Mouse (Mus musculus): ENCODE results near the gene Mettl22. TPM values are rescaled to one million over a fixed set of nuclear protein-coding genes. Genes with fewer than 3 reads are reported as not detected.

Mettl22 gene
- polyA plus RNA-seq (2014; fragmentation: Nextera tagmentation; extraction: Ambion mirVana): 49.7 and 53.8 TPM in 2 replicates

- no peaks in the 10 kb centered on the region for H3K36me3 ChIP-seq (replicated peaks; ENCODE audit: control insufficient read depth, insufficient read depth)
- H3K27me3 ChIP-seq (ENCODE audit: control insufficient read depth, insufficient read depth, low read length): no peaks in the 10 kb centered on the region
- H3K4me1 ChIP-seq (replicated peaks; ENCODE audit: control insufficient read depth, insufficient read depth, low read length): 0 out of 2 replicates have a peak, but pooled peaks cover 9% of the 10 kb centered on the region
- H3K4me3 ChIP-seq (replicated peaks; ENCODE audit: low read length): peak within 1 kb of the TSS; percentile 60
- H3K4me2 ChIP-seq (replicated peaks): peak within 1 kb of the TSS; percentile 70
- WGBS: under 1% methylated on average over 48 of the region's 48 CpGs
- peak; percentile 95 for DNase-seq (ENCODE audit: low spot score)
- H3K27ac ChIP-seq: peak within 1 kb of the TSS; percentile 55
- ATAC-seq (ENCODE audit: low FRiP score): peak; percentile 95
- peak within 1 kb of the TSS; percentile 73 for H3K9ac ChIP-seq
- H3K9me3 ChIP-seq (ENCODE audit: control insufficient read depth, low read length): no peaks in the 10 kb centered on the region
These were observed at the start of gene Mettl22 for GRCm38 (mm10) chr16:8470603-8471481. Mettl22 (plus strand) TSS chr16:8470788.

DNA sequence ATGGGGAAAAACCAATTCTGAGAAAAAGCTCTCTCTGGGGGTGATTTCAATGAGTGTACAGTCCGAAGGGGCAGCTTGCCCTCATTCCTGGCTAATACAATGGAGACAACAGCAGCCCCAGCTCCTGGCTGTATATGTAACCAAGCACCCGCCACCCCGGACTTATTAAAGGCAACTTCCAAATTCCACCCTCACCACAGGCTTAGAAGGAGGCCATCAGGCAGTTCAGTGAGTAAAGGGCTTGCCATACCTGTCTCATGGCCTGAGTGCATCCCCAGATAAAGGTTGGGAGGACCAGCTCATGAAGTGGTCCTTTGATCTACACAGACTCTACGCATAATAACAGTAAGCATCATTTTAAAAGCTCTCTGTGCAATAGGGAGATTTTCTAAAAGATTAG is 49.7 kb upstream of the Mettl22 start:
- H3K27ac ChIP-seq: no peak overlapping the region
- no peaks in the 10 kb centered on the region for H3K36me3 ChIP-seq (replicated peaks; ENCODE audit: control insufficient read depth, insufficient read depth)
- no peaks in the 10 kb centered on the region for H3K9me3 ChIP-seq (ENCODE audit: control insufficient read depth, low read length)
- H3K4me3 ChIP-seq (replicated peaks; ENCODE audit: low read length): no peak overlapping the region
- DNase-seq (ENCODE audit: low spot score) (no peak), ATAC-seq (ENCODE audit: low FRiP score) (no peak)
- no peak overlapping the region for H3K4me2 ChIP-seq (replicated peaks)
- no peak overlapping the region for H3K9ac ChIP-seq
- WGBS: 92% methylated on average over 4 of the region's 4 CpGs
- H3K27me3 ChIP-seq (ENCODE audit: control insufficient read depth, insufficient read depth, low read length): peaks cover 38% of the 10 kb centered on the region
- H3K4me1 ChIP-seq (replicated peaks; ENCODE audit: control insufficient read depth, insufficient read depth, low read length): peaks cover 9% of the 10 kb centered on the region

- Histone ChIP-seq H3K9ac (no peak overlapping the region), H3K4me1 (replicated peaks; ENCODE audit: control insufficient read depth, insufficient read depth, low read length) (peaks cover 9% of the 10 kb centered on the region), H3K4me3 (replicated peaks; ENCODE audit: low read length) (no peak overlapping the region), H3K36me3 (replicated peaks; ENCODE audit: control insufficient read depth, insufficient read depth) (no peaks in the 10 kb centered on the region), H3K4me2 (replicated peaks) (no peak overlapping the region), H3K9me3 (ENCODE audit: control insufficient read depth, low read length) (no peaks in the 10 kb centered on the region), H3K27ac (no peak overlapping the region), H3K27me3 (ENCODE audit: control insufficient read depth, insufficient read depth, low read length) (peaks cover 58% of the 10 kb centered on the region)
- WGBS: 43% methylated on average over 7 of the region's 7 CpGs
- ATAC-seq (ENCODE audit: low FRiP score): no peak
- DNase-seq (ENCODE audit: low spot score): no peak
These were observed 46.9 kb upstream of the Mettl22 start for GRCm38 (mm10) chr16:8423626-8424114.

DNA sequence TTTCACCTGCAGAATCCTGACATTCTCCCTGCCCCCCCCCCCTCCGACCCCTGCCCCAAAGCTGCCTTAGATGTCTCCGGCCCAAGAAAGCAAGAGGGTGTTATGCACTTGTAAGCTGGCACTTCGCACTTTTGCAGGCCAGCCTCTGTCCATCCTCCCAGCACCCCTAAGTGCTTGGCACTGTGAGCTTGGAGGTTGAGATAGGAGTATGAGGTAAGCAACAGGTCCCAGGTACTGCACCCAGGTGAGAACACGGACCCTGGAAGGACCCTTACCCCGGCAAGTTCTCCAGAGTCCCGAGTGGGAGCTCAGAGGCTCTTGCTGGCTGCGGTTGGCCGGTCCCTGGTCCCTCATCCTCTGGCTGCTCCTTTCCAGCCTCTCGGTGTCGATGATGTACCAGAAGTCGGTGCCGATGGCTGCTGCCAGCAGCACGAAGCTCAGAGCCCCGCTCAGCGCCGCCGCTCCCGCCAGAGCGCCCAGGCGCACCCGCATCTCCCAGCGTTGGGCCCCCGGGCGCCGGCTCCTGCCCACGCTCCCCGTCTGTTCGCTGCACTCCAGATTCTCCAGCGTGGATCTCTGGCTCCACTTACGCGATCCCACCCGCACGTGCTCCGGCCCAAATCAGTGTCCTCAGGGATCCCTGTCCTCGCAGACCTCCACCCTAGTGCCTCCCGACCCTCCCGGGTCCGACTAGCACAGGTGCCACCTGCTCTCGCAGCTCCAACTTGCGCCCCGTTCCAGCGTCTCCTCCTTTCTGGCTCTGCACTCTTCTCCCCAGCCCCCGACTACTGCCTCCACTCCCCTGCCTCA is 46.2 kb upstream of the Mettl22 start:
- no peak overlapping the region for H3K27ac ChIP-seq
- peaks cover 9% of the 10 kb centered on the region for H3K4me1 ChIP-seq (replicated peaks; ENCODE audit: control insufficient read depth, insufficient read depth, low read length)
- 6% methylated on average over 43 of the region's 43 CpGs for WGBS
- peak overlapping the region; percentile 73 for H3K4me2 ChIP-seq (replicated peaks)
- ATAC-seq (ENCODE audit: low FRiP score) (no peak; the same call in 1 of the 2 replicates), DNase-seq (ENCODE audit: low spot score) (no peak)
- H3K36me3 ChIP-seq (replicated peaks; ENCODE audit: control insufficient read depth, insufficient read depth): no peaks in the 10 kb centered on the region
- peaks cover 58% of the 10 kb centered on the region for H3K27me3 ChIP-seq (ENCODE audit: control insufficient read depth, insufficient read depth, low read length)
- H3K9ac ChIP-seq: peak overlapping the region; percentile 47
- H3K9me3 ChIP-seq (ENCODE audit: control insufficient read depth, low read length): no peaks in the 10 kb centered on the region
- peak overlapping the region; percentile 37 for H3K4me3 ChIP-seq (replicated peaks; ENCODE audit: low read length)

DNA sequence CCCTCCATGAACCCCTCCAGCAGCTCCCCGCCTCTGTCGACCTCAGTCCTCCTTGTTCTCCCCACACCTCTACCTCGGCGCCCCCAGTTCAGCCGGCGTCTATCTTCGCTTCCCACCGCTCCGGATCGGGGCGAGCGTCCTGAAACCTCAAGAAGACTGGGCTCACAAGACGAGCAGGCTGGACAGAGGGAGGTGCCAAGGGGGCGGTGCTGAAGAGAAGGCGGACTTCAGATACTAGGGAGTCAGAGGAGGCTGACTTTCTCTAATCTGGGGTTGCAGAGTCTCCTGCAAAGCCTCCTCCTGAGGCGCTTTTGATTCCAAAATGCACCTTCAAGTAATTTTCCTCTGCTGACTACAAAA is 45.6 kb upstream of the Mettl22 start, which contains the start of gene Tmem114:
Gene Tmem114 (minus strand): TSS at position 166 of the 360 bp plus-strand sequence.
- Histone ChIP-seq H3K27ac (no peak within 1 kb of the TSS), H3K27me3 (ENCODE audit: control insufficient read depth, insufficient read depth, low read length) (peaks cover 58% of the 10 kb centered on the region), H3K4me3 (replicated peaks; ENCODE audit: low read length) (peak within 1 kb of the TSS; percentile 37), H3K4me1 (replicated peaks; ENCODE audit: control insufficient read depth, insufficient read depth, low read length) (peaks cover 9% of the 10 kb centered on the region), H3K9ac (peak within 1 kb of the TSS; percentile 47), H3K4me2 (replicated peaks) (peak within 1 kb of the TSS; percentile 73), H3K36me3 (replicated peaks; ENCODE audit: control insufficient read depth, insufficient read depth) (no peaks in the 10 kb centered on the region), H3K9me3 (ENCODE audit: control insufficient read depth, low read length) (no peaks in the 10 kb centered on the region)
- ATAC-seq (ENCODE audit: low FRiP score) (no peak), DNase-seq (ENCODE audit: low spot score) (no peak)
- WGBS: 4% methylated on average over 16 of the region's 16 CpGs

GRCm38 (mm10) chr16:8425736-8426135 is 44.9 kb upstream of the Mettl22 start:
- Histone ChIP-seq H3K9ac (no peak overlapping the region), H3K4me3 (replicated peaks; ENCODE audit: low read length) (no peak overlapping the region), H3K36me3 (replicated peaks; ENCODE audit: control insufficient read depth, insufficient read depth) (no peaks in the 10 kb centered on the region), H3K4me2 (replicated peaks) (no peak overlapping the region), H3K27ac (no peak overlapping the region), H3K4me1 (replicated peaks; ENCODE audit: control insufficient read depth, insufficient read depth, low read length) (peaks cover 9% of the 10 kb centered on the region), H3K27me3 (ENCODE audit: control insufficient read depth, insufficient read depth, low read length) (peaks cover 58% of the 10 kb centered on the region), H3K9me3 (ENCODE audit: control insufficient read depth, low read length) (no peaks in the 10 kb centered on the region)
- DNase-seq (ENCODE audit: low spot score) (no peak), ATAC-seq (ENCODE audit: low FRiP score) (no peak)
- WGBS: 89% methylated on average over 5 of the region's 5 CpGs

- DNase-seq (ENCODE audit: low spot score) (no peak), ATAC-seq (ENCODE audit: low FRiP score) (no peak)
- peaks cover 33% of the 10 kb centered on the region for H3K27me3 ChIP-seq (ENCODE audit: control insufficient read depth, insufficient read depth, low read length)
- H3K27ac ChIP-seq: no peak overlapping the region
- no peak overlapping the region for H3K4me2 ChIP-seq (replicated peaks)
- H3K4me3 ChIP-seq (replicated peaks; ENCODE audit: low read length): no peak overlapping the region
- H3K36me3 ChIP-seq (replicated peaks; ENCODE audit: control insufficient read depth, insufficient read depth): no peaks in the 10 kb centered on the region
- WGBS: 85% methylated on average over 4 of the region's 4 CpGs
- no peaks in the 10 kb centered on the region for H3K9me3 ChIP-seq (ENCODE audit: control insufficient read depth, low read length)
- no peak overlapping the region for H3K9ac ChIP-seq
- peaks cover 4% of the 10 kb centered on the region for H3K4me1 ChIP-seq (replicated peaks; ENCODE audit: control insufficient read depth, insufficient read depth, low read length)
These were observed 41.1 kb upstream of the Mettl22 start for GRCm38 (mm10) chr16:8429531-8429930.

- 82% methylated on average over 3 of the region's 3 CpGs for WGBS
- Histone ChIP-seq H3K36me3 (replicated peaks; ENCODE audit: control insufficient read depth, insufficient read depth) (no peaks in the 10 kb centered on the region), H3K4me2 (replicated peaks) (no peak overlapping the region), H3K9ac (no peak overlapping the region), H3K4me1 (replicated peaks; ENCODE audit: control insufficient read depth, insufficient read depth, low read length) (no peaks in the 10 kb centered on the region), H3K9me3 (ENCODE audit: control insufficient read depth, low read length) (no peaks in the 10 kb centered on the region), H3K27me3 (ENCODE audit: control insufficient read depth, insufficient read depth, low read length) (0 out of 2 replicates have a peak, but pooled peaks cover 2% of the 10 kb centered on the region), H3K4me3 (replicated peaks; ENCODE audit: low read length) (no peak overlapping the region), H3K27ac (no peak overlapping the region)
- ATAC-seq (ENCODE audit: low FRiP score) (no peak), DNase-seq (ENCODE audit: low spot score) (no peak)
These were observed 38.0 kb upstream of the Mettl22 start for GRCm38 (mm10) chr16:8432616-8433015.

DNA sequence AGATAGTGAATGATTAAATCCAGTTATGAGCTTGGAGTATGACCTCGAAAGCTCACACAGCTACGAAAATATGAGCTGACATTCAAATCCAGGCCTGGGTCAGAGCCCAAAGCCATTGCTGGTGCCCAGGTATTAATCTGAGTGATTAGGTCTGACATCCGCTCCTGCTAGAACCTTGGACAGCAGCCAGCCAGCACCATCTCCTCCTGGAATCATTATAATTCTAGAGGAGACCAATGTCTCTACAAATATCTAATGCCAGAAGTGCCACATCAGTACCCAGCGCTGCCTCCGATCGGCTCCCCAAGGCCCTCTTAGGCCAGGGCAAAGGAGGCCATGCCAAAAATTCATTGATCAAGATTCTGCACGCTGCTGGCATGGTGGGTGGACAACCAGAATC is 25.7 kb upstream of the Mettl22 start:
- Histone ChIP-seq H3K9ac (no peak overlapping the region), H3K27ac (no peak overlapping the region), H3K9me3 (ENCODE audit: control insufficient read depth, low read length) (no peaks in the 10 kb centered on the region), H3K4me3 (replicated peaks; ENCODE audit: low read length) (no peak overlapping the region), H3K27me3 (ENCODE audit: control insufficient read depth, insufficient read depth, low read length) (no peaks in the 10 kb centered on the region), H3K36me3 (replicated peaks; ENCODE audit: control insufficient read depth, insufficient read depth) (no peaks in the 10 kb centered on the region), H3K4me2 (replicated peaks) (no peak overlapping the region), H3K4me1 (replicated peaks; ENCODE audit: control insufficient read depth, insufficient read depth, low read length) (no peaks in the 10 kb centered on the region)
- DNase-seq (ENCODE audit: low spot score): no peak
- WGBS: 80% methylated on average over 7 of the region's 7 CpGs
- no peak for ATAC-seq (ENCODE audit: low FRiP score)

Measured in hindbrain, embryonic 14.5 days (tissue).